Mouse (Mus musculus): ENCODE data around the gene Gdpgp1. TPM values are rescaled to one million over a fixed set of nuclear protein-coding genes. Genes with fewer than 3 reads are reported as not detected.

The Gdpgp1 gene
- polyA plus RNA-seq, 1 experiment from 2014 or later, result 7.2 TPM

GRCm38 (mm10) chr7:80273456-80273855, 40.8 kb downstream of the Gdpgp1 start:
- H3K27me3 ChIP-seq (ENCODE audit: low read depth, poor library complexity, severe bottlenecking), result no peaks in the 10 kb centered on the region

GRCm38 (mm10) chr7:80276374-80276773, 43.7 kb downstream of the Gdpgp1 start:
- no peak for DNase-seq (ENCODE audit: low spot score)
- no peaks in the 10 kb centered on the region for H3K4me1 ChIP-seq
- no peak overlapping the region for H3K4me3 ChIP-seq
- WGBS, result 94% methylated on average over 4 of the region's 4 CpGs
- no peak overlapping the region for H3K27ac ChIP-seq
- H3K9me3 ChIP-seq (replicated peaks), result peaks cover 9% of the 10 kb centered on the region
- H3K27me3 ChIP-seq (ENCODE audit: low read depth, poor library complexity, severe bottlenecking), result no peaks in the 10 kb centered on the region
- peaks cover 84% of the 10 kb centered on the region for H3K36me3 ChIP-seq

More at GRCm38 (mm10) chr7:80273456-80273855, 40.8 kb downstream of the Gdpgp1 start:
- no peak for DNase-seq (ENCODE audit: low spot score)
- Histone ChIP-seq H3K4me1 (peaks cover 18% of the 10 kb centered on the region), H3K9me3 (replicated peaks) (peaks cover 9% of the 10 kb centered on the region), H3K4me3 (no peak overlapping the region), H3K36me3 (peaks cover 63% of the 10 kb centered on the region), H3K27ac (no peak overlapping the region)
- 90% methylated on average over 2 of the region's 2 CpGs for WGBS

GRCm38 (mm10) chr7:80280032-80280431, 47.4 kb downstream of the Gdpgp1 start:
- WGBS, result 81% methylated on average over 10 of the region's 10 CpGs
- no peak overlapping the region for H3K27ac ChIP-seq
- no peaks in the 10 kb centered on the region for H3K4me1 ChIP-seq
- DNase-seq (ENCODE audit: low spot score), result no peak
- peaks cover 75% of the 10 kb centered on the region for H3K36me3 ChIP-seq
- H3K27me3 ChIP-seq (ENCODE audit: low read depth, poor library complexity, severe bottlenecking), result no peaks in the 10 kb centered on the region
- peaks cover under 1% of the 10 kb centered on the region; the same call in 1 of the 2 replicates for H3K9me3 ChIP-seq (replicated peaks)
- H3K4me3 ChIP-seq, result no peak overlapping the region

- DNase-seq (ENCODE audit: low spot score), result no peak
- 96% methylated on average over 2 of the region's 2 CpGs for WGBS
- H3K4me1 ChIP-seq, result no peaks in the 10 kb centered on the region
- no peaks in the 10 kb centered on the region for H3K27me3 ChIP-seq (ENCODE audit: low read depth, poor library complexity, severe bottlenecking)
- H3K4me3 ChIP-seq, result no peak overlapping the region
- no peak overlapping the region for H3K27ac ChIP-seq
- H3K9me3 ChIP-seq (replicated peaks), result no peaks in the 10 kb centered on the region
- H3K36me3 ChIP-seq, result peaks cover 77% of the 10 kb centered on the region
Measured at GRCm38 (mm10) chr7:80280998-80281397, 48.3 kb downstream of the Gdpgp1 start.

GRCm38 (mm10) chr7:80281646-80282045, 49.0 kb downstream of the Gdpgp1 start:
- WGBS, result 94% methylated on average over 3 of the region's 3 CpGs
- Histone ChIP-seq H3K36me3 (peaks cover 77% of the 10 kb centered on the region), H3K4me3 (no peak overlapping the region), H3K4me1 (no peaks in the 10 kb centered on the region), H3K9me3 (replicated peaks) (no peaks in the 10 kb centered on the region), H3K27me3 (ENCODE audit: low read depth, poor library complexity, severe bottlenecking) (no peaks in the 10 kb centered on the region), H3K27ac (no peak overlapping the region)
- DNase-seq (ENCODE audit: low spot score), result no peak

- DNase-seq (ENCODE audit: low spot score), result no peak
- H3K9me3 ChIP-seq (replicated peaks), result no peaks in the 10 kb centered on the region
- no peaks in the 10 kb centered on the region for H3K4me1 ChIP-seq
- WGBS, result 95% methylated on average over 3 of the region's 3 CpGs
- H3K36me3 ChIP-seq, result peaks cover 78% of the 10 kb centered on the region
- H3K27me3 ChIP-seq (ENCODE audit: low read depth, poor library complexity, severe bottlenecking), result no peaks in the 10 kb centered on the region
- H3K27ac ChIP-seq, result no peak overlapping the region
- H3K4me3 ChIP-seq, result no peak overlapping the region
Measured at GRCm38 (mm10) chr7:80283226-80283918, 50.7 kb downstream of the Gdpgp1 start.

- Histone ChIP-seq H3K9me3 (replicated peaks) (no peaks in the 10 kb centered on the region), H3K4me3 (no peak overlapping the region), H3K27me3 (ENCODE audit: low read depth, poor library complexity, severe bottlenecking) (no peaks in the 10 kb centered on the region), H3K36me3 (peaks cover 74% of the 10 kb centered on the region), H3K4me1 (no peaks in the 10 kb centered on the region), H3K27ac (no peak overlapping the region)
- no peak for DNase-seq (ENCODE audit: low spot score)
- 93% methylated on average over 5 of the region's 5 CpGs for WGBS
Measured at GRCm38 (mm10) chr7:80284391-80284790, 51.7 kb downstream of the Gdpgp1 start.

GRCm38 (mm10) chr7:80285725-80286124, 53.1 kb downstream of the Gdpgp1 start:
- no peak overlapping the region for H3K27ac ChIP-seq
- no peaks in the 10 kb centered on the region for H3K27me3 ChIP-seq (ENCODE audit: low read depth, poor library complexity, severe bottlenecking)
- H3K36me3 ChIP-seq, result peaks cover 74% of the 10 kb centered on the region
- 94% methylated on average over 6 of the region's 6 CpGs for WGBS
- no peaks in the 10 kb centered on the region for H3K4me1 ChIP-seq
- DNase-seq (ENCODE audit: low spot score), result no peak
- no peak overlapping the region for H3K4me3 ChIP-seq
- no peaks in the 10 kb centered on the region for H3K9me3 ChIP-seq (replicated peaks)

- no peaks in the 10 kb centered on the region for H3K27me3 ChIP-seq (ENCODE audit: low read depth, poor library complexity, severe bottlenecking)
- 86% methylated on average over 10 of the region's 10 CpGs for WGBS
- H3K4me1 ChIP-seq, result no peaks in the 10 kb centered on the region
- peaks cover 86% of the 10 kb centered on the region for H3K36me3 ChIP-seq
- H3K4me3 ChIP-seq, result no peak overlapping the region
- DNase-seq (ENCODE audit: low spot score), result no peak
- H3K27ac ChIP-seq, result no peak overlapping the region
- no peaks in the 10 kb centered on the region for H3K9me3 ChIP-seq (replicated peaks)
Measured at GRCm38 (mm10) chr7:80287736-80288135, 55.1 kb downstream of the Gdpgp1 start.

Other genes starting within 250 kb of the Gdpgp1 start
- 19.4 and 19.7 TPM in 2 replicates for gene Zfp710, start 208.1 kb upstream of the Gdpgp1 start, polyA plus RNA-seq (2016; fragmentation: Nextera tagmentation; extraction: Ambion mirVana)
- gene Idh2, start 117.5 kb upstream of the Gdpgp1 start, polyA plus RNA-seq (2016; fragmentation: Nextera tagmentation; extraction: Ambion mirVana), result 533 and 582 TPM in 2 replicates
- gene Sema4b, start 46.0 kb upstream of the Gdpgp1 start, polyA plus RNA-seq (2016; fragmentation: Nextera tagmentation; extraction: Ambion mirVana), result 8.1 and 9.9 TPM in 2 replicates
- gene Cib1, start 52 bp upstream of the Gdpgp1 start, polyA plus RNA-seq (2016; fragmentation: Nextera tagmentation; extraction: Ambion mirVana), result 68.6 and 75.3 TPM in 2 replicates
- gene Ttll13, start 13.5 kb downstream of the Gdpgp1 start, polyA plus RNA-seq (2016; fragmentation: Nextera tagmentation; extraction: Ambion mirVana), result 0.50 and 0.61 TPM in 2 replicates
- 42.5 and 45.7 TPM in 2 replicates for gene Ngrn, start 28.4 kb downstream of the Gdpgp1 start, polyA plus RNA-seq (2016; fragmentation: Nextera tagmentation; extraction: Ambion mirVana)
- gene Vps33b, start 36.8 kb downstream of the Gdpgp1 start, polyA plus RNA-seq (2016; fragmentation: Nextera tagmentation; extraction: Ambion mirVana), result 15.2 and 17.9 TPM in 2 replicates
- gene Prc1, start 61.6 kb downstream of the Gdpgp1 start, polyA plus RNA-seq (2016; fragmentation: Nextera tagmentation; extraction: Ambion mirVana), result 160 and 172 TPM in 2 replicates
- gene Rccd1, start 91.6 kb downstream of the Gdpgp1 start, polyA plus RNA-seq (2016; fragmentation: Nextera tagmentation; extraction: Ambion mirVana), result 11.6 and 12.0 TPM in 2 replicates
- gene Unc45a, start 108.1 kb downstream of the Gdpgp1 start, polyA plus RNA-seq (2016; fragmentation: Nextera tagmentation; extraction: Ambion mirVana), result 51.8 and 53.3 TPM in 2 replicates
- gene Hddc3, start 110.2 kb downstream of the Gdpgp1 start, polyA plus RNA-seq (2016; fragmentation: Nextera tagmentation; extraction: Ambion mirVana), result 21.0 and 25.6 TPM in 2 replicates
- gene Man2a2, start 138.5 kb downstream of the Gdpgp1 start, polyA plus RNA-seq (2016; fragmentation: Nextera tagmentation; extraction: Ambion mirVana), result 19.7 and 23.1 TPM in 2 replicates
- gene Fes, start 155.1 kb downstream of the Gdpgp1 start, polyA plus RNA-seq (2016; fragmentation: Nextera tagmentation; extraction: Ambion mirVana), result 7.6 and 13.2 TPM in 2 replicates
- 8.8 and 9.4 TPM in 2 replicates for gene Furin, start 172.6 kb downstream of the Gdpgp1 start, polyA plus RNA-seq (2016; fragmentation: Nextera tagmentation; extraction: Ambion mirVana)